Mouse (Mus musculus): ENCODE data around the gene Aldh2. TPM values are rescaled to one million over a fixed set of nuclear protein-coding genes. Genes with fewer than 3 reads are reported as not detected.
A peak's percentile ranks its signal among the peaks of the same experiment; 100 is the strongest.
"Not testable (repeated sequence)": the region's sequence is repeated elsewhere in the genome, so short reads cannot be mapped to it uniquely, and the experiment has no call there.

Aldh2 gene
- total RNA-seq (2017) = 354 and 532 TPM in 2 replicates

DNA sequence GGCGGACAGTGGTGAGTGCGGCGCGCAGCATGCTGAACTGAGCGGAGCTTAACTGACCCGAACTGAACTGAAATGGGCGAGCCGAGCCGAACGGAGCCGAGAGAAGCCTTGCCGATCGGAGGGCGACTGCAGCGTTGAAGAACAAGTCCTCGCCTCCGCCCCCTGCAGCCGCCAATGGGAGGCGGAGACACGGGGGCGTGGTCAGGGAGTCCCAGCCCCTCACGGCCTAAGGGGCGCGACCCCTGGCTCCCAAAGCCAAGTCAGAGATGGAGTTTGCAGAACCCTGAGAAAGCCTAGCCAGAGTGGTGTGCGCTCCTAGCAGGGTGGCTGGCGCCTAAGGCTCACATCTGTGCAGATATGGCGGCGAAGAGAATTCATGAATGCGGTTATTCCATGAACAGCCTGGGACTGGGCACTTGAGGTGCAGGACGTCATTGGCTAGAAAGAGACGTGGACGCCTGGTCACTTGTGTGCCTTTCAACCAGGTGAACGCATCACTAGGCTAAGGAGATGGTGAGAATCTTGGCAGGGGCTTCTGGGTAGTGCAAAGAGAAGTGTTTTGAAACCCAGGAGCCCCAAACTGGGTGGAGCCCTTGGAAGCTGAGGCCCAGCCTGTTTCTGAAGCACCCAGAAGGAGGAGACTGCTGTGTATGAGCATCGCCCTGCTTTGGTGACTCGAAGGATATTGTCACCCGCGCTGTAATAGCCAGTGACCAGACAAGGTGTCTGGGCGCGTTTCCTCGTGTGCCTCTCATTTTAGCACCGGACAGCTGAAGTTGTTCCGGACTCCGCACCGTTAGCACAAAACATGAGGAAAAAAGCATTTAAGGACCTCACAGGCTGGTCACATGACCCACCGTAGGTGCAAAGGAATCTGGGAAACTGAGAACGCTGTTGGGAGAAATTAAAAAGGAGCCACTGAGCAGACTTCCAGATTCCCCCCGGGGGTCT, at the start of gene Aldh2:
Gene Aldh2, minus strand, starts transcription at position 374 of the 951 bp plus-strand sequence.
- peak; percentile 88 to 91 for ATAC-seq (replicated peaks in 1 of 2; ENCODE audit: insufficient read depth in 1 of 2, low FRiP score in 2 of 2, low TSS enrichment in 1 of 2, low read depth in 1 of 2, poor library complexity in 2 of 2, severe bottlenecking in 2 of 2)

GRCm38 (mm10) chr5:121639601-121640000, 46.0 kb upstream of the Aldh2 start:
- ATAC-seq (replicated peaks in 1 of 2; ENCODE audit: insufficient read depth in 1 of 2, low FRiP score in 2 of 2, low TSS enrichment in 1 of 2, low read depth in 1 of 2, poor library complexity in 2 of 2, severe bottlenecking in 2 of 2) = no peak

DNA sequence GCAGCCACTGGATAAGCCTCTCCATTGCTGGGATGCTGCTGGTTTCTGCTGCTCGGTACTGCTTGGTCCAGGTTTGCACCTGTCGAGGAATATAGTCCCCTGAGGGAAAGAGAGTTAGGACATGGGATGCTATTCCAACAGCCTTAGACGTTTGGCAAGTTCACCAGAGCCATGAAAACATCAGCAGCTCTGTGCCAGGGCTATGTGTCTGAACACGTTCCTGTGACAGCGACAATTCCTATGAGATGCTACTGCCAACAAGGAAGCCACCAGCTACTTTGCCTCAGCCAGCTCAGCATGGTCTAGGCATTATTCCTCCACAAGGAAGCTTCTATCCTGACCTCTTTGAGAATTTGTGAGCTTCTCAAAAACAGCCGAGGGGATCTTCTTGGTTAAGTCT, 43.7 kb upstream of the Aldh2 start:
- ATAC-seq (replicated peaks in 1 of 2; ENCODE audit: insufficient read depth in 1 of 2, low FRiP score in 2 of 2, low TSS enrichment in 1 of 2, low read depth in 1 of 2, poor library complexity in 2 of 2, severe bottlenecking in 2 of 2) = no peak

GRCm38 (mm10) chr5:121634668-121635067, 41.0 kb upstream of the Aldh2 start:
- ATAC-seq (replicated peaks in 1 of 2; ENCODE audit: insufficient read depth in 1 of 2, low FRiP score in 2 of 2, low TSS enrichment in 1 of 2, low read depth in 1 of 2, poor library complexity in 2 of 2, severe bottlenecking in 2 of 2) = no peak

DNA sequence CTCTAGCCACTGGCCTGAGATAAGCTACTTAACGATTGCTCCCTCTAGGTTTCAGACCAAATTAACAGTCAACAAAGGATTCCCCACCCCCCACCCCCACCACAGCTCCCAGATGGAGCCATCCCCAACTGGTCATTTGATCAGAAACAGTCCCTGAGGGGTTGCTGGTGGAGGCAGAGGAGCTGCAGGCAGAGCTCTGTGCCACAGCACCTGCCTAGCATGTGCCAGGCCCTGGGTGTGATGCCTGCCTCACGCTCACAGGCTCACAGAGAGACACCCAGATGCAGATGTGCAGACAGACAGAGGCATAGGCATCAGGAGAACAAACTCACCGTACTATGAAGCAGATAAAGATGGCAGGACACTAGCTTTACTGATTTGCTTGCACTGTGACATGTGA, 39.2 kb upstream of the Aldh2 start:
- ATAC-seq (replicated peaks in 1 of 2; ENCODE audit: insufficient read depth in 1 of 2, low FRiP score in 2 of 2, low TSS enrichment in 1 of 2, low read depth in 1 of 2, poor library complexity in 2 of 2, severe bottlenecking in 2 of 2) = no peak

DNA sequence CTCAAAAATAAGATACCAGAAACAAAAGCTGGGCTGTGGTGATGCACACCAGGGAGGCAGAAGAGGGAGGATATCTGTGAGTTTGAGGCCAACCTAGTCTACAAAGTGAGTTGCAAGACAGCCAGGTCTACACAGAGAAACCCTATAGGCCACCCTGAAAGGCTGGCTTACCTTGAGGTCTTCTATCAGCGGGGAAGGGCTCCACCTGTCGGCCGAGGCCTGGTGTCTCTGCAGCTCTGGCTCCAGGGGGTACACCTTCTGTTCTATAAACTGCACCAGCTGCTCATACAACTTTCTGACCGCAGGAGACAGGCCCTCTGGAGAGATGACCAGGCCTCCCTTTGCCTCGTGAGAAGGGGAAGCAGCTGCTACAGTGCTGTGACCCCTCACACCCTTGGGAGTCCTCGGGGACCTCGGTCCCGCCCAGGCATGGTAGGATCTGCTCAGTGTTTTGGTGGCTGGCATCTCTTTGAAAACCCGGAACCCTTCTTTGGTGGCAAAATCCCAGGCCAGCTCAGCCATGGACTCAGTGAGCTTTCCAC, 37.6 kb upstream of the Aldh2 start:
- ATAC-seq (replicated peaks in 1 of 2; ENCODE audit: insufficient read depth in 1 of 2, low FRiP score in 2 of 2, low TSS enrichment in 1 of 2, low read depth in 1 of 2, poor library complexity in 2 of 2, severe bottlenecking in 2 of 2) = not testable (repeated sequence)

GRCm38 (mm10) chr5:121627871-121628270, 34.2 kb upstream of the Aldh2 start:
- ATAC-seq (replicated peaks in 1 of 2; ENCODE audit: insufficient read depth in 1 of 2, low FRiP score in 2 of 2, low TSS enrichment in 1 of 2, low read depth in 1 of 2, poor library complexity in 2 of 2, severe bottlenecking in 2 of 2) = peak; percentile 56 to 69; a peak in 2 of 4 replicates

DNA sequence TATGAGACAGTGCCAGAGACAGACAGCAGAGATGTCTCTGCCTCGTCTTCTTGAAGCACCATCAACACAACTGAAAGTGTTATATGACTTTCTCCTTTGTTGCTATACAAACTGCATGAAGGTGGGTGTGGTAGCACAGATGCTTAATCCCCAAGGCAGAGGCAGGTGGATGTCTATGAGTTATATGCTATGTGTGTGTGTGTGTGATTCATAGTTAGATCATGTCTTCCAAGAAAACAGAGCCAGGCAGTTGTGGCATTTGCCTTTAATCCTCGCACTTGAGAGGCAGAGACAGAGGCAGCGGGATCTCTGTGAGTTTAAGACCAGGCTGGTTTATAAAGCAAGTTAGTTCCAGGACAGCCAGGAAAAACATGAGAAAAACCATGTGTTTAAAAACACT, 29.6 kb upstream of the Aldh2 start:
- no peak for ATAC-seq (replicated peaks in 1 of 2; ENCODE audit: insufficient read depth in 1 of 2, low FRiP score in 2 of 2, low TSS enrichment in 1 of 2, low read depth in 1 of 2, poor library complexity in 2 of 2, severe bottlenecking in 2 of 2)

GRCm38 (mm10) chr5:121621102-121621501, 27.5 kb upstream of the Aldh2 start:
- ATAC-seq (replicated peaks in 1 of 2; ENCODE audit: insufficient read depth in 1 of 2, low FRiP score in 2 of 2, low TSS enrichment in 1 of 2, low read depth in 1 of 2, poor library complexity in 2 of 2, severe bottlenecking in 2 of 2) = no peak

DNA sequence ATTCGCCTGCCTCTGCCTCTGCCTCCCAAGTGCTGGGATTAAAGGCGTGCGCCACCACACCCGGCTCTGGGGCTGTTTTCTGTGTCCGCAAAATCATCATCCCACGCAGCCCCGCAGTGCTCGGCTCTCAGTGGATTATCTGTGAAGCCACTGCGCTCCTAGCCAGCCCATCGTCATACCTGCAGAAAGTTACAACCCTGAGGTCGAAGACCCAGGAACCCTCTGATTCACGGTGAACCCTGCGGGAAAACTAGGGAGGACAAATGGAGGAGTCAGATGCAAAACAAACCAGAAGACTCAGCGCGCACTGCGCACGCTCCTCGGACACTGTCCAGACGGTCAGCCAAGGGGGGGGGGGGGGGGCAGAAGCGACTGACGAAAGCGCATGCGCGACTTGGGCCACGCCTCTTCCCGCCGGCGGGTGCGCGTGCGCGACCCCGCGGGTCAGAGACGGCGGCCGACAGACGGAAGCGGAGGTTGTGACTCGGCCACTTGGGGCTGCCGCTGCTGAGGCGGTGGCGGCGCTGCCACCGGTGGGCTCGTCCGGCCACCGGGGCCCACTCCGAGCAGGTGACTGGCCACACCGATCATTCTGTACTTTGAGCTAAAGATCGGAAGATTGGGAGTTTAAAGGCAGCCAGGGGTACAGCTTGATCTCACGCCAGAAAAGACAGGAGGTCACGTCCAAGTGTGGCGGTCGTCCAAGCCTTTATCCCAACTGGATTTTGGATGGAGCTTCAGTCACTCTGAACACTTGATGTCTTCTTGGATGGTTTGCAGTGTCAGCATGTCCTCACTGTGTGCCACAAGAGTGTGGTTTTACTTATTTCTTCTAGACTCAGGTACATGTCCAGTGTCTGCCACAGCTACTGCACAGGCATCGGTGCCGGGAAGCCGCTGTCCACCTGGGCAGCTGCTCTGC, 25.2 kb upstream of the Aldh2 start, which contains the start of gene Acad12:
Gene Acad12, minus strand, starts transcription at position 347 of the 922 bp plus-strand sequence.
- ATAC-seq (replicated peaks in 1 of 2; ENCODE audit: insufficient read depth in 1 of 2, low FRiP score in 2 of 2, low TSS enrichment in 1 of 2, low read depth in 1 of 2, poor library complexity in 2 of 2, severe bottlenecking in 2 of 2) = peak; percentile 81 to 82; a peak in 3 of 4 replicates

DNA sequence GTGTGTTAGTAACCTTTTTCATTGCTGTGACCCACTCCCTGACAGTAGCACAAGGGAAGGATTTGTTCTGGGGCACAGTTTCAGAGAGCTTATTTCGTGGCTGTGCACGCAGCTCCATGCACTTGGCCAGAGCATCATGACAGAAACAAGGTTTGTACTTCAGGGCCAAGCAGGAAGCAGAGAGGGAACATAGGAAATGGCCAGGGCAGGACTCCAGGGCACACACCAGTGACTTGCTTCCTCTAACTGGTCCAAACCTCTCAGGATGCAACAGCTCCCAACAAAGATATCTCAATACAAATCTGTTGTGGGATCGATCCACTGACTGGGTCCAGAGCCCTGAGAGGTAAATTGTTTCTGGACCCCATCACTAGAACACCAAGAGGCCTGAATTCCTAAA, 21.3 kb upstream of the Aldh2 start:
- not testable (repeated sequence) for ATAC-seq (replicated peaks in 1 of 2; ENCODE audit: insufficient read depth in 1 of 2, low FRiP score in 2 of 2, low TSS enrichment in 1 of 2, low read depth in 1 of 2, poor library complexity in 2 of 2, severe bottlenecking in 2 of 2)

DNA sequence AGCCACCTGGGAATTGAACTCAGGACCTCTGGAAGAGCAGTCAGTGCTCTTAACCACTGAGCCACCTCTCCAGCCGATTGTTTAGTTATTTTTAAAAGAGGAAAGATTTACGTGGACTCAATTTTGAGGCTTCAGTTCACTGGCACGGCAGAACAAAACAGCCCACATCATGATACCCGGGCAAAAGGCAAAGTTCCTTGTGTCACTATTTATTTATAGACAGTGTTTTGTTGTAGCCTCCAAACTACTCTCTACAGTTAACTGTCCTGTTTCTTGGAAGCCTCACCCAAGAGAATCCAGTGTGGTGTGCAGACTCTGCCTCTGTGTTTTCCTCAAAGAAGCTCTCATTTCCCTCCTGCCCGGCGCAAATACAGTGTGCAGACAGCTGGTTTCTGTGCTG, 18.4 kb upstream of the Aldh2 start:
- no peak for ATAC-seq (replicated peaks in 1 of 2; ENCODE audit: insufficient read depth in 1 of 2, low FRiP score in 2 of 2, low TSS enrichment in 1 of 2, low read depth in 1 of 2, poor library complexity in 2 of 2, severe bottlenecking in 2 of 2)

- not testable (repeated sequence) for ATAC-seq (replicated peaks in 1 of 2; ENCODE audit: insufficient read depth in 1 of 2, low FRiP score in 2 of 2, low TSS enrichment in 1 of 2, low read depth in 1 of 2, poor library complexity in 2 of 2, severe bottlenecking in 2 of 2)
Observed at GRCm38 (mm10) chr5:121609556-121610135, 16.0 kb upstream of the Aldh2 start.

DNA sequence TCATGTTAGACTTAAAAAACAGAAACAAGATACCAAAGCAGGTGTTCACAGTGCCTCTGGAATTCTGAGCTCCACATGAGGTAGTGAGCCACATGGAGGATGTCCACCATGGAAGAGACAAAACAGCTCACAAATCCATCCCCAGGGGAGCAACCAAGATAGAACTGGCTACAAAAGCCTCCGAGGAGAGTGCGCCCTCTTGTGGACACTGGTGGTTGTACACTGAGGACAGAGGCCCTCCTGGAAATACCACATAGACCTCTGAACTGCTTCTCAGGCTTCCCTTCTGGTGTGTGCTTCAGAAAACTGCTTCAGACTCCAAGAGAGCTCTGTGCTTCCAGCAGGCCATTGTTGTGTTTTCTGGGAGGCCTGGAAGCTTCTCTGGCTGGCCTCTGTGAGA, 12.5 kb upstream of the Aldh2 start:
- peak; percentile 50 to 74; a peak in 3 of 4 replicates for ATAC-seq (replicated peaks in 1 of 2; ENCODE audit: insufficient read depth in 1 of 2, low FRiP score in 2 of 2, low TSS enrichment in 1 of 2, low read depth in 1 of 2, poor library complexity in 2 of 2, severe bottlenecking in 2 of 2)

DNA sequence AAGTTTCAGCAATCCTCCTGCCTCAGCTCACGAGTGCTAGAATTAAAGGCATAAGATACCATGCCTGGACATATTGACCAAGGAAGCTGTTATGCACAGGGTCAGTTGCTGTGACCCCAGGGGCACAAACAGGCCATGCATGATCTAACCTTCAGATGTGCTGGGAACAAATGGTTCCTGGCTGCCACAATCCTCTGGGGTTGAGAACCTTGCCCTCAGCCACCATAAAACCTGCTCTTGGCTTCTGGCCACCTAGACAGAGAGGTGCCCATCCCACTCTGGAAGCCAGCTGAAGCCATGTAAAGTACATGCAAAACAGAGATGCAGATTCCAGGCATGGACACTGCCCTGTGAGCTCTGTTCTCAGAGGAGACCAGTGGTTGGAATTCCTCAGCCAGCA, 10.2 kb upstream of the Aldh2 start:
- ATAC-seq (replicated peaks in 1 of 2; ENCODE audit: insufficient read depth in 1 of 2, low FRiP score in 2 of 2, low TSS enrichment in 1 of 2, low read depth in 1 of 2, poor library complexity in 2 of 2, severe bottlenecking in 2 of 2) = not testable (repeated sequence)

DNA sequence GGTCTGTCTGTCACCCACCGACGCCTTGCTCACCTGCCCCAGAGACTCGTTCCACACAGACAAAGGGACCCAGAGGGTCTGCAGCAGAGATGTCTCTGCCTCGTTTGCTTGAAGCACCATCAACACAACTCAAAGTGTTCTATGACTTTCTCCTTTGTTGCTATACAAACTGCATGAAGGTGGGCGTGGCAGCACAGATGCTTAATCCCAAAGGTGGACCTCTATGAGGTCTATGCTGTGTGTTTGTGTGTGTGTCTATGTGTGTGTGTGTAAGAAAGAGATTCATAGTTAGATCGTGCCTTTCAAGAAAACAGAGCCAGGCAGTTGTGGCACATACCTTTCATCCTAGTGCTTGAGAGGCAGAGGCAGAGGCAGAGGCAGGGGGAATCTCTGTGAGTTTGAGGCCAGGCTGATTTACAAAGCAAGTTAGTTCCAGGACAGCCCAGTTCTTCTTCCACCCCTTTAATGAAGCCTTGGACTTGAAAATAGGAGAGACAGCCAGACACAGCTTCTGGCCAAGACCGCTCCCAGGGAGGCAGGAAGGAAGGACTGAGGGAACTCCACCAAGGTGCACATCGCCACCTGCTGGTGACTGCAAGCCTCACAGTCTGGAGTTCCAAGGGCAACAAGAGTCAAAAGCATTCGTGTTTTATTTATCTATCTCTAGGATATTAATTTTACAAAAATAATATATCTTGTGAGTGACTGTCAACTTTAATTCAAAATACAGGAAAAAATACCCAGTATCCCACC, 8.1 kb upstream of the Aldh2 start:
- ATAC-seq (replicated peaks in 1 of 2; ENCODE audit: insufficient read depth in 1 of 2, low FRiP score in 2 of 2, low TSS enrichment in 1 of 2, low read depth in 1 of 2, poor library complexity in 2 of 2, severe bottlenecking in 2 of 2) = peak; percentile 85 to 88

Data from hematopoietic stem cell, adult 5-6 weeks (primary cell).